Mouse (Mus musculus): ENCODE data around the gene Psmd8. TPM values are rescaled to one million over a fixed set of nuclear protein-coding genes. Genes with fewer than 3 reads are reported as not detected.
"Not testable (repeated sequence)": the region's sequence is repeated elsewhere in the genome, so short reads cannot be mapped to it uniquely, and the experiment has no call there.

Psmd8 gene
- polyA plus RNA-seq, 1 experiment from 2014 or later: 280 TPM

DNA sequence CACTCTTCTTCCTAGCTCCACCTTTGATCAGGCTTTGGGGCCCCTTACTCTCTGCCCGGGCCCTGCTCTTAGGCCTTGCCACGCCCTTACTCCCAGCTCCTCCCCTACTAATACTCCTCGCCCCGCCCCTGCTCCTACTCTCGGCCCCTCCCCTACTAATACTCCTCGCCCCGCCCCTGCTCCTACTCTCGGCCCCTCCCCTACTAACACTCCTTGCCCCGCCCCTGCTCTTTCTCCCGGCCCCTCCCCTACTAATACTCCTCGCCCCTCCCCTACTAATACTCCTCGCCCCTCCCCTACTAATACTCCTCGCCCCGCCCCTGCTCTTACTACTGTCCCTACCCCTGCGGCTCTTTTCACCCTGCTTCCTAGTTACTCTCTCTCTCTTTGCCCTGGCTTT is 30.5 kb upstream of the Psmd8 start:
- Histone ChIP-seq H3K27ac (peak overlapping the region; percentile 55; the same call in 1 of the 2 replicates), H3K4me3 (peak overlapping the region; percentile 32), H3K4me2 (replicated peaks) (peak overlapping the region; percentile 46)
- H3K9me3 ChIP-seq; H3K36me3 ChIP-seq; H3K27me3 ChIP-seq; ATAC-seq (ENCODE audit: insufficient number of reproducible peaks, insufficient read depth, low FRiP score, low TSS enrichment); H3K4me1 ChIP-seq; H3K9ac ChIP-seq: not testable (repeated sequence)
- WGBS: 24% methylated on average over 12 of the region's 15 CpGs

DNA sequence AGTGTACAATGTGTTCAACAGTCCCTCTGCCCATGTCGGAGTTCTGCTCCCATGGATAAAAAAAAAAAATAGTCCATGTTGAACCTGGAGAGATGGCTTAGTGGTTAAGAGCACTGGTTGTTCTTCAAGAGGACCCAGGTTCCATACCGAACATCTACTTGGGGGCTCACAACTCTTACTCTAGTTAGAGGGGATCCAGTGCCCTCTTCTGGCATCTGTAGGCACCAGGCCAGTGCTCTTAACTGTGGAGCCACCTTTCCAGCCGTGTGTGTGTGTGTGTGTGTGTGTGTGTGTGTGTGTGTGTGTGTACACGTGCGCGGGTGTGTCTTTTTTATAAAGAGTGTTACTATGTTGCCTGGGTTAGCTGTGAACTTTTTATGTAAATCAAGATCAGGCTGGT is 22.1 kb upstream of the Psmd8 start:
- 91% methylated on average over 6 of the region's 6 CpGs for WGBS

GRCm38 (mm10) chr7:29194230-29194629 is 13.7 kb upstream of the Psmd8 start:
- not testable (repeated sequence) for H3K27ac ChIP-seq; H3K9me3 ChIP-seq; H3K36me3 ChIP-seq; H3K4me3 ChIP-seq; H3K9ac ChIP-seq; H3K4me1 ChIP-seq; H3K4me2 ChIP-seq (replicated peaks); ATAC-seq (ENCODE audit: insufficient number of reproducible peaks, insufficient read depth, low FRiP score, low TSS enrichment); H3K27me3 ChIP-seq
- WGBS: 89% methylated on average over 1 of the region's 1 CpGs

More for the DNA sequence above, 22.1 kb upstream of the Psmd8 start:
- no peak overlapping the region for H3K27ac ChIP-seq
- no peak overlapping the region for H3K9ac ChIP-seq
- no peak overlapping the region for H3K4me2 ChIP-seq (replicated peaks)
- H3K4me3 ChIP-seq: no peak overlapping the region
- no peaks in the 10 kb centered on the region for H3K9me3 ChIP-seq
- H3K27me3 ChIP-seq: no peaks in the 10 kb centered on the region
- no peak for ATAC-seq (ENCODE audit: insufficient number of reproducible peaks, insufficient read depth, low FRiP score, low TSS enrichment)
- no peaks in the 10 kb centered on the region for H3K4me1 ChIP-seq
- H3K36me3 ChIP-seq: no peaks in the 10 kb centered on the region

DNA sequence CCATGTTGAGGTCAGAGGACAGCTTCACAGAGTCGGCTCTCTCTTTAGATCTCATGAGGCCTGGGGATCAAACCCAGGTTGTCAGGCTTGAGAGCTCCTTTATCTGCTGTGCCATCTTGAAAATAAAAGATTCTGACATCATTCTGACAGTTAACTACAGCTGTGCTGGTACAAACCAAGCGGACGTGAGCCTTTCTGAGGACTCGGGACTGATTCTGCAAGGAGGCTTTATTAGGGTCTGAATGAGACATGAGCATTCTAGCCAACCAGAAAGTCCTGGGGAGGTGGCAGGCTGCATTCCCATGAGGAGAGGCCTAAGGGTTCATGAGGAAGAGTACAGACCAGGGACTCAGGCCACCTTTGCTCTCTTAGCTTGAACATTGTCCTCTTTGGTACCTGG is 822 bp upstream of the Psmd8 start:
- not testable (repeated sequence) for ATAC-seq (ENCODE audit: insufficient number of reproducible peaks, insufficient read depth, low FRiP score, low TSS enrichment); H3K9ac ChIP-seq; H3K4me2 ChIP-seq (replicated peaks); H3K4me3 ChIP-seq; H3K9me3 ChIP-seq; H3K36me3 ChIP-seq; H3K27ac ChIP-seq; H3K27me3 ChIP-seq
- 88% methylated on average over 4 of the region's 4 CpGs for WGBS
- peaks cover 16% of the 10 kb centered on the region for H3K4me1 ChIP-seq

- H3K4me3 ChIP-seq: peak overlapping the region; percentile 82
- no peaks in the 10 kb centered on the region for H3K9me3 ChIP-seq
- ATAC-seq (ENCODE audit: insufficient number of reproducible peaks, insufficient read depth, low FRiP score, low TSS enrichment): no peak; the same call in 1 of the 2 replicates
- peaks cover 12% of the 10 kb centered on the region for H3K36me3 ChIP-seq
- H3K9ac ChIP-seq: no peak overlapping the region
- peaks cover 16% of the 10 kb centered on the region for H3K4me1 ChIP-seq
- 40% methylated on average over 5 of the region's 5 CpGs for WGBS
- peak overlapping the region; percentile 90 for H3K4me2 ChIP-seq (replicated peaks)
- H3K27me3 ChIP-seq: no peaks in the 10 kb centered on the region
- H3K27ac ChIP-seq: no peak overlapping the region
Measured at GRCm38 (mm10) chr7:29180854-29181236, 344 bp upstream of the Psmd8 start.

- Histone ChIP-seq H3K4me2 (replicated peaks) (peak overlapping the region; percentile 90), H3K36me3 (peaks cover 27% of the 10 kb centered on the region), H3K4me1 (peaks cover 16% of the 10 kb centered on the region), H3K9me3 (no peaks in the 10 kb centered on the region), H3K4me3 (peak overlapping the region; percentile 82), H3K27me3 (peaks cover 6% of the 10 kb centered on the region; the same call in 1 of the 2 replicates), H3K27ac (no peak overlapping the region), H3K9ac (peak overlapping the region; percentile 81)
- no peak for ATAC-seq (ENCODE audit: insufficient number of reproducible peaks, insufficient read depth, low FRiP score, low TSS enrichment)
- 50% methylated on average over 7 of the region's 7 CpGs for WGBS
Measured at GRCm38 (mm10) chr7:29179323-29179722, 1.2 kb downstream of the Psmd8 start.

DNA sequence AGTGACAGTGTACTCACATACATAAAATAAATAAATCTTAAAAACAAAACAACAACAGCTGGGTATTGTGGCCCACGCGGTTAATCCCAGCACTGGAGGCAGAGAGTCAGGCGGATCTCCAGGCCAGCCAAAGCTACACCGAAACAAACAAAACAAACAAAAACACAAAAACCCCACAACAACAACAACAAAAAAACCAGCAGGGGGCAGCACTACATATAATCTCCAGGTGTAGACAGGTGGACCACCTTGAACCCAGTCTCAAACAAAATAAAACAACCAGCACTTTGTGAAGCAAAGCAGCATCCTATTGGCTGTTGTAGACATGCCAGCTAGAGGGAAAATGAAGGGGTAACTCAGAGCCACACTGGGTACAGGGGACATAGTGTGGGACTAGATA is 2.4 kb downstream of the Psmd8 start:
- Histone ChIP-seq H3K27ac (no peak overlapping the region), H3K4me2 (replicated peaks) (no peak overlapping the region), H3K27me3 (peaks cover 16% of the 10 kb centered on the region), H3K4me1 (peaks cover 16% of the 10 kb centered on the region), H3K9me3 (no peaks in the 10 kb centered on the region), H3K9ac (no peak overlapping the region), H3K4me3 (no peak overlapping the region), H3K36me3 (peaks cover 39% of the 10 kb centered on the region)
- ATAC-seq (ENCODE audit: insufficient number of reproducible peaks, insufficient read depth, low FRiP score, low TSS enrichment): no peak
- 84% methylated on average over 4 of the region's 4 CpGs for whole genome bisulfite sequencing

- Histone ChIP-seq H3K9me3 (no peaks in the 10 kb centered on the region), H3K36me3 (peaks cover 45% of the 10 kb centered on the region), H3K27me3 (peaks cover 47% of the 10 kb centered on the region), H3K9ac (no peak overlapping the region), H3K4me2 (replicated peaks) (no peak overlapping the region), H3K4me3 (no peak overlapping the region), H3K4me1 (peaks cover 28% of the 10 kb centered on the region), H3K27ac (no peak overlapping the region)
- no peak for ATAC-seq (ENCODE audit: insufficient number of reproducible peaks, insufficient read depth, low FRiP score, low TSS enrichment)
- WGBS: 35% methylated on average over 32 of the region's 32 CpGs
Measured at GRCm38 (mm10) chr7:29172390-29173016, 8.0 kb downstream of the Psmd8 start.

DNA sequence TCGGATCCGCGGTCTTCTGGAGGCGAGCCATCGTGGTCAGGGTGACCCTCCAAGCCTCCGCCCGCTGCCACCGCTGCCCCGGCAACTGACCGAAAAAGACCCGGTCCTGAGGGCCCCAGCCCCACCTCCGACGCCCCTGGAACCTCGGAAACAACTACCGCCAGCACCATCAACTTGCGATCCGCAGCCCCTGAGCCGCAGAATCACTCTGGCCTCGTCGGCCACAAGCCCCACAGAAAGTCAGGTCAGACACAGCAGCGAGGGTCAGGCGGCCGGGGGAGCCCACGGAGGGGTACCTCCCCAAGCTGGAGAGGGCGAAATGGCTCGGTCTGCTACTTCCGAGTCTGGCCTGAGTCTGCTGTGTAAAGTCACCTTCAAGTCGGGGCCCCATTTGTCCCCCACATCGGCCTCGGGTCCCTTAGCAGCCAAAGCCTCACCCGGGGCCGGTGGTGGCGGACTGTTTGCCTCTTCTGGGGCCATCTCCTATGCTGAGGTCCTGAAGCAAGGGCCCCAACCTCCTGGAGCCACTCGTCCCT is 8.9 kb downstream of the Psmd8 start:
- Histone ChIP-seq H3K4me2 (replicated peaks) (peak overlapping the region; percentile 83), H3K4me1 (peaks cover 29% of the 10 kb centered on the region), H3K36me3 (peaks cover 41% of the 10 kb centered on the region), H3K27me3 (peaks cover 52% of the 10 kb centered on the region), H3K9ac (peak overlapping the region; percentile 12; the same call in 1 of the 2 replicates), H3K9me3 (no peaks in the 10 kb centered on the region), H3K27ac (no peak overlapping the region), H3K4me3 (peak overlapping the region; percentile 73)
- no peak for ATAC-seq (ENCODE audit: insufficient number of reproducible peaks, insufficient read depth, low FRiP score, low TSS enrichment)
- 8% methylated on average over 34 of the region's 34 CpGs for WGBS

DNA sequence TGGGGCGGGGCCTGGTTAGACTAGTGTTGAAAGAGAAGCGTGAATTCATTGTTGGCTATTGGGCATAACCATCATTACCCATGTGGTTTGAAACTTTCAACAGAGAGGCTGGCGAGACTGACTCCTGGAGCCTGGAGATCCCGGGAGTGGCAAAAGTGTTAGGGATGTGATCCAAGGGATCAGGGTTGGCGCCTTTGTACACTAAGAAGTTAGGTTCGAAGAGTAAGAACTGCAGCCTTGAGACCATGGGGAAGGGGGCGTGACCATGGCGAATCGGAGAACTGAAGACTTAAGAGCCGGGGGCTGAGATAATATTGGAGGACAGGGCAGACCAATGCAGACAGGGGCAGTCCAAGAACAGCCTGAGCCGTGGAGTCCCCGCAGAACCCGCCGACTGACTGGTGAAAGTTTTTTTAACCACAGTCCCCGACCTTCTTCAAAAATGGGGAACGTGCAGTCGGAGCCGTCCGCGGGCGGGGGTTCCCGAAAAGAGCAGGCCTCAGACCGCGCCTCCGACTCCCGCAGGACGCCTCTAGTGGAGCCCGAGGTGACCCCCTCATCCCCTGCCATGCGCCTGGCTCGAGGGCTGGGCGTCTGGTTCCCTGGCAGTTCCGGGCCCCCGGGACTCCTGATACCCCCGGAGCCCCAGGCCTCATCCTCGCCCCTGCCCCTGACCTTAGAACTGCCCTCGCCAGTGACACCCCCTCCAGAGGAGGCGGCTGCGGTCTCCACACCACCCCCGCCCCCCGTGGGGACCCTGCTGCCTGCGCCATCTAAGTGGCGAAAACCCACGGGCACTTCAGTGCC is 9.5 kb downstream of the Psmd8 start:
- Histone ChIP-seq H3K4me2 (replicated peaks) (peak overlapping the region; percentile 83), H3K36me3 (peaks cover 34% of the 10 kb centered on the region), H3K27ac (no peak overlapping the region), H3K27me3 (peaks cover 52% of the 10 kb centered on the region), H3K4me1 (peaks cover 29% of the 10 kb centered on the region), H3K9ac (peak overlapping the region; percentile 12; the same call in 1 of the 2 replicates), H3K4me3 (peak overlapping the region; percentile 73), H3K9me3 (no peaks in the 10 kb centered on the region)
- 2% methylated on average over 43 of the region's 43 CpGs for WGBS
- ATAC-seq (ENCODE audit: insufficient number of reproducible peaks, insufficient read depth, low FRiP score, low TSS enrichment): no peak

GRCm38 (mm10) chr7:29170066-29170754 is 10.3 kb downstream of the Psmd8 start, which contains the start of the genes Ggn and Spred3:
Ggn (plus strand) TSS chr7:29170210.
Spred3 (minus strand) TSS chr7:29170411.
- Histone ChIP-seq H3K4me2 (replicated peaks) (peak within 1 kb of the TSS; percentile 83), H3K9me3 (no peaks in the 10 kb centered on the region), H3K4me1 (peaks cover 29% of the 10 kb centered on the region), H3K27ac (peak within 1 kb of the TSS; percentile 80), H3K27me3 (peaks cover 52% of the 10 kb centered on the region), H3K4me3 (peak within 1 kb of the TSS; percentile 73), H3K9ac (peak within 1 kb of the TSS; percentile 59), H3K36me3 (peaks cover 26% of the 10 kb centered on the region)
- 2% methylated on average over 30 of the region's 30 CpGs for WGBS
- peak; percentile 48 for ATAC-seq (ENCODE audit: insufficient number of reproducible peaks, insufficient read depth, low FRiP score, low TSS enrichment)

All from embryonic facial prominence, embryonic 12.5 days (tissue).